Mouse (Mus musculus) cortical plate, adult 2 months (tissue): Measurements from ENCODE around the gene Gm42791.

ENCODE experiments used
- CTCF ChIP-seq: fragments of 200-500 bp; IDR thresholded peaks from 2 replicates; pipeline ENCODE4 v1.5.1; 2011; ENCODE audit warnings: mild to moderate bottlenecking, control low read depth, low read length; ENCODE audit not compliant: insufficient read depth; ENCODE audit errors: extremely low read depth
- POLR2A ChIP-seq: fragments of 200-500 bp; IDR thresholded peaks from 2 replicates; pipeline ENCODE4 v1.6.1; 2011; ENCODE audit warnings: mild to moderate bottlenecking, low read length, control low read depth; ENCODE audit not compliant: insufficient read depth; ENCODE audit errors: extremely low read depth

DNA sequence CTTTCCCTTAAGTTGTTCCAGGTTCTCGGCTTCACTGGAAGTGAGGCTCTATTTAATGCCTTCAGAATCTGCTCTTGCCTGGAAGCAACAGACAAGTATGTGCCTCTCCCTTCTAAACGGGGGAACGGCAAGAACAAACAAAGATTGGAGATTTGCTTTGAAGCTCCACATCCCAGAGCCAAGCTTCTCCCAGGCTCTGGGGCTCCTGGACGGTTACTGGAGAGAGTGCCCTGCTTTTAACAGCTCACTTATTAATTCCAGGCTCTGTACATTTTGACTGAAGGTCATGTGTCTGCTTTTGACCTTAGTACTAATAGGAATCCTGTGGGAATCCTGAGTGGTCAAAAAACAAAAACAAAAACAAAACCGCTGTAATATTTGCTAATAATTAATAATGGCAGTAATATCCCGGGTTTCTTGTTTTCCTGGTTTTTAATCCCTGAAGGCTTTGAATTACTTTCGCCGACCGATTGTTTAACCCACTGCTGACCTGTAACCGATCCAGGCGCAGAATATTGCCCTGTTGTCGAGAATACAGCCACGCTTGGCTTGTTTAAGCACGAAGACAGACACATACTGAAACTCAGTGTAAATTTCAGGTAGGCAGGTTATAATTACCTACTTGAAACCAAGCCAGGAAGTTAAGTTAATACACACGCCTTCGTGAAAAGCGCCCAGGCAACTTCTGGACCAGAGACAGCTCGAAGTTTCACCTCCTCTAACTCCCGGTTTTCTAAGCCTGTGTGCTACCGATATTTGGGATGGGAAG, 7.3 kb upstream of the Gm42791 start:
- TF ChIP-seq CTCF (no peak), POLR2A (no peak)
